Mouse (Mus musculus): Measurements from ENCODE around the gene Gm4869.

DNA sequence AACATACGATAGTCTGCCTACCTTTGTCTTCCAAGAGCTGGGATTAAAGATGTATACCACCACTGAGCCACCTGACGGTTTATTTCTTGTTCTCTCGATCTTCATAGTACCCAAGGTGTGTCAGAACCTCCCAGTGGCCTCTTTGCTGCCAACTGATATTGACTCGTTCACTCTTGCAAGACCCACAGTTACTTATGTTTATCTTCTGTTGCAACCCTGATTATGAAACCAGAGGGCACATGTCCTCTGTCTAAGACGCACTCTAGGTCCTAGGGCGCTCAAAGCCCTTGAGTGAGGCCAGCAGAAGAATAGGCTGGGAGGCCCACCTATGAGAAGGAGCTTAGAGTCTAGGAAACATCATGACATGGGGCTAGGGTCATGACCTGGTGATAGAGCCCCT is 55.3 kb downstream of the Gm4869 start:
- TF ChIP-seq CTCF (IDR thresholded peaks at IDR 0.05; ENCODE audit: low read depth) = no peak
- no peak for TF ChIP-seq EP300 (IDR thresholded peaks at IDR 0.05; ENCODE audit: low read depth)
